Mouse (Mus musculus) hindlimb bud, embryonic 11.5 days (tissue): ENCODE data around the gene Gpsm2.
A peak's percentile ranks its signal among the peaks of the same experiment; 100 is the strongest.
"Not testable (repeated sequence)": the region's sequence is repeated elsewhere in the genome, so short reads cannot be mapped to it uniquely, and the experiment has no call there.

Experiments
- DNase-seq: peaks from one replicate; pipeline ENCODE4 v3.0.0-alpha.2; 2012; ENCODE audit warnings: low read depth, low spot score; ENCODE audit errors: extremely low spot score

Gene Gpsm2

DNA sequence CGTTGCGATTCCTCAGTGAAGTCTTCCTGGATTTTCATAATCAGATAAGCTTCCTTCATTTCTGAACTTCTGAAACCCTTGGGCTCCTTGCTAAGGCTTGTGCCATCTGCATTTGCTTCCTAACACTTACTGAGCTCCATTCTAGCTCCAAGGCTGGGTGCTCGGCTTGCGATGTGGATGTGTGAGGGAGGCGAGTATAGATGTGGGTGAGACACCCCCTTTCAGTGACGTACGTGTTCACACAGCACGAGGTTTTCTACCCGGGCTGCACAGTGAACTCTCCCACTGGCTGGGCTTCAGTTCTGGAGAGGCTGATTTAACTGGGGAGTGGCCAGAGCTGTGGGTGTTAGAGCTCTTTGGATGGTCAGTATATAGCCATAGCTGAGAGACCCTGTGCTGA is 63.5 kb downstream of the Gpsm2 start:
- no peak for DNase-seq

DNA sequence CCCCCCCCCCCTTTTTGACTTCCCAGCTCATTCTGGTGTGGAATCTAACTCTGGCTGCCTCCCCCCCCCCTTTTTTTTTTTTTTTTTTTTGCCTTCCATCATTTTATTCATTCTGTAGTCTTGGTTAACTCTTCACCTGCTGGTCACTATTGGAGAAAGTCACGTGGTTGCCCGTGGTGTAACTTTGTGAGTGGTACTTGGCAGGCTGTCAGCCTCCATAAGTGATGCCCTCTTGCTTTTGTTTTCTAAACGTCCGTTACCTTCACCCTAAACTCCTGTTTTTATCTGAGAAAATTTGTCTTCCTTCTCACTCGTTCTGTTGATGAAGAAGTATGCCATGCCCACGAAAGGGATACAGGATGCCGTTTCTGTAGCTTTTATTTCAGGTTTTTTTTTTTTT is 66.6 kb downstream of the Gpsm2 start:
- no peak for DNase-seq

DNA sequence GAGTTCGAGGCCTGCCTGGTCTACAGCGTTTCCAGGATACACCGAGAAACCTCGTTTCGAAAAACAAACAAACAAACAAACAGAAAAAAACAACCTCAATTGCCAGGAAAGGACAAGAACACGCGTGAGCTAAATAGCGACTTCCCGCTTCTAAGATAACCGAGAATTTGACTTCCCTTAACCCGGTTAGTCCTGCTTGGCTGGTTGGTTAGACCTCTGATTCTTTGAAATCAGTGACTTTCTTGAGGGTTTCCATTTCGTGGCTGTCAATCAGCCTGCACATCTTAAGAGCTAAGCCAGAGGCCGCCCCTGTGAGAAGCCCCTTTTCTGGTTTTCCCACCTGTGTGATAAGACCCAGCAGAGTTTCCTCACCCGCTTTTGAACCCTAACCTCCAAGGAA is 67.5 kb downstream of the Gpsm2 start:
- no peak for DNase-seq

DNA sequence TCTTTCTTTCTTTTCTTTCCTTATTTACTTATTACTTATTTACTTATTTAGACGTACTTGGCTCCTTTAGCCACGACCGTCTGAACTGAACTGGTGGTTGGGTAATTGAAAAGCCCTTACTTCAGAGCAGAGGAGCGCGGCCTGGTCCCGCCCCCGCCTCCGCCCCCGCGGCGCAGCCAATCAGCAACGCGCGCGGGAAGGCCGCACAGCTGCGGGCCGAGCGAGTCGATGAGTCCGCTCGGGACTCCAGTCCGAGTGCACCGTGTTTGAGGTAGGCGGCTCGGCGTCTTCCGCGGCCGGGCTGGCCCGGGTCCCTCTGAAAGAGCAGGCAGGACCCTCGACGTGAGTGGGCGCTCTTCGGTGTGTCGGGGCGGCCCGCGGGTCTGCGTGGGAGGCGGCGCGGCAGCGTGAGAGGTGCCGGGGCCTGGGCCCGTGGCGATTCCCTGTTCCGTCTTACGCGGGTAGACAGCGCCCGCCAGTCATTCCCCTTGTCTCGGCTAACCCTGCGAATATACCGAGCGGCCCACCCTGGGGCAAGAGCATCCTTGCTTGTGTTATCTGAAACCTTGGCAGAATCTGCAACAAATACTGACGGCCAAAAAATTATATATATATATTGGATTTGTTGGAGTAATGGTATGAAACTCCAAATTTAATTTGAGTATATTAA is 68.3 kb downstream of the Gpsm2 start, which contains the start of gene Clcc1:
TSS of gene Clcc1 (plus strand) at position 204 of the 670 bp plus-strand sequence.
- DNase-seq, result peak; percentile 50

DNA sequence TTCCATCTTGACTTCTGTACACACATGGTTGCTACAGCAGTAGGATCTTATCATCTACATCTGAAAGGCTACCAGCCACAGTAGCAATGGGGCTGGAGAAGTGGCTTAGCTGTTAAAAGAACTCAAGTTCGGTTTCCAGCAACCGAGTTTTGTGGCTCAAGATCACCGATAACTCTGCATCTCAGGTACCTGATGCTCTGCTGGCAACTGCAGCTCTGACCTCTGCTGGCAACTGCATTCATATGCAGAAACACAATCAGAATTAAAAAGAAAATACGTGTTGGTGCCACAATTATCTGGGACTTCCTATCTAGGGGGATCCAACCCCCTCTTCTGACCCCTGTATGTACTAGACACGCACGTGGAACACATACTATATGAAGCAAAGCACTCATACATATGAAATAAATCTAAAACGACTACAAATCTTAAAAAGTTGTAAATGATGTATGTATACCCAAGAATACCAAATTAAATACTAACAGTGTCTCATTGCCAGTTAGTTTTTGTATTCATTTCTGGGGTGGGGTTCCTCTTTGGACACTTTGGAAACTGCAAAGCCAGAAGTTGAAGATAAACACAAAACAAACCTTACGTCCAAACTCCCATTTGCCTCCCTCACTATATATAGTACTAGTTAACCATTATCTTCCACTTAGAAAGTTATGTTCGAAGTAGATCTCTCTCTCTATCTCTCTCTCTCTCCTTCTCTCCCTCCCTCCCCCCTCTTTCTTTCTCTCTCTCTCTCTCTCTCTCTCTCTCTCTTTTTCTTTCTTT is 69.1 kb downstream of the Gpsm2 start:
- no peak for DNase-seq

DNA sequence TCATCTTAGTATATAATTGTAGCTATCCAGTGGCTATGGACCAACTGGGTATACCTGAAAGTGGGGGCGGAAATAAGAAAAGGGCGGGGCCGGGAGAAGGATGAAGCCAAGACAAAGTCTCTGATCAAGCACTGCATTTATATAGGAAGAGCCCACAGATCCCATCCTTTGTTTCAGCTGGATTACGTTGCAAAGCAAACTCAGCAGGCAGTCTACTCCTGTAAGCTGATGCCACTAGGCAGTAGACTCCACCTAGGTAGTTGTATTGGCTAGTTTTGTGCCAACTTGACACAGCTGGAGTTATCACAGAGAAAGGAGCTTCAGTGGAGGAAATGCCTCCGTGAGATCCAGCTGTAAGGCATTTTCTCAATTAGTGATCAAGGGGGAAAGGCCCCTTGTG is 74.4 kb downstream of the Gpsm2 start:
- not testable (repeated sequence) for DNase-seq

DNA sequence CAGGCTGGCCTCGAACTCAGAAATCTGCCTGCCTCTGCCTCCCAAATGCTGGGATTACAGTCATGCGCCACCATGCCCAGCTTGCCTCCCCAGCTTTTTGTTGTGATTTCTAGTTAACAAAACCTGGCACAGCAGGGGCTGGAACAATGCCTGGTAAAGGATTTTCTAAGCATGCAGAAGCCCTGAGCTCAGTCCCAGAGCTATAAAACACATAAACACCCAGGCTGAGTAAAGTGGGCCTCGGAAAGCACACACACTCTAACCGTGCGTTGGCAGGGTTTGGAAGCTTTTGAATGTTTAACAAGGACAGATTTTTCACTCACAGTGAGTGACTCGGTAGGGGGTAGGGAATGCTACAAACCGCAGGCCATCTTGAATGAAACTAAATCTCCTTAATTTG is 76.1 kb downstream of the Gpsm2 start:
- DNase-seq, result no peak

DNA sequence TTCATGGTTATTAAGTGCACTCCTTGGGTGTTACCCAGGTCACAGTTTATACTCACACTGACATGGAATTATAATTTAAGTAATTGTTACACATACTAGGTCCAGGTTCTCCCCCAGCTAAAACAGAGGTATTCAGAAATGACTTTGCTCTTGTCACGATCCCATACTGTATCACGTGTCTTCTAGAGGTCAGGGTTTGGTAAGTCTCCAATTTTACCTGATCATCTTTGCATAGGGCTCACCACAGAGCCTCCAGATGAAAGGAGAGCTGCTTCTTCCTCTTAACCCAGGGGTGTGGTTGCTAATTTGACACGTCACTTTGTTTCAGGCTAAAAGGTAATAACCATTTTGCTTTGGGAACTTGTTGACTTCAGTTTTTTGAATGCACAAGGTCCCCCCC is 77.3 kb downstream of the Gpsm2 start:
- DNase-seq, result no peak

DNA sequence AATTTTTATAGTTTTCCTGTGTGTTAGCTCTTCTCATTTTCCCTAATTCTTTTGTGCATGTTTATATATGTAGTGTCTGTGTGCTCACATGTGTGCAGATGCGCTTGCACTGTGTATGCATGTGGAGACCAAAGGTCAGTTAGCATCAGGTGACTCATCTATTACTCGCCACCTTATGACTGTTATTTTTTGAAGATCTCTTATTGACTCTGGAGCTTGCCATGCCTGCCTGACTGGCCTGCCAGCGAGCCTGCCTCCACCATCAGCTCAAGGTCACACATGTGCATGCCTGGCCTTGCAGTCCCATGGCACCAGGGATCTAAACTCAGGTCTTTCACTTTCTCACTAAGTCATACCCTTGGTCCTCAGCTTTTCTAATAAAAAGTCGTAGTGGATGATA is 81.1 kb downstream of the Gpsm2 start:
- DNase-seq, result no peak

DNA sequence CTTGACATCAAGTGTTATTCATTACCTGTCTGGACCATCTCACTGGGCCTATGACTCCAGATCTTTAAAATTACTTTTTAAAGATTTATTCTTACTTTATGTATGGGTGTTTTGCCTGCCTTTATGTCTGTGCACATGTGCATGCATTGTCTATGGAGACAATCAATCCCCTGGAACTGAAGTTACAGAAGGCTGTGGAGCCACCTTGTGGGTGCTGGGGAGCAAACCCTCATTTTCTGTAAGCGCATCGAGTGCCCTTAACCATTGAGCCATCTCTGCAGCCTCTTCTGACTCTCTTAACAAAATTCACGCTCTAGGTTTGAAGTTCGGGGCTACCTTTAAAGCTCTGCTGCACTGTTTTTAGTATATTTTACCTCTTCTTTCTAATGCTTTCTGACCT is 82.7 kb downstream of the Gpsm2 start:
- no peak for DNase-seq

DNA sequence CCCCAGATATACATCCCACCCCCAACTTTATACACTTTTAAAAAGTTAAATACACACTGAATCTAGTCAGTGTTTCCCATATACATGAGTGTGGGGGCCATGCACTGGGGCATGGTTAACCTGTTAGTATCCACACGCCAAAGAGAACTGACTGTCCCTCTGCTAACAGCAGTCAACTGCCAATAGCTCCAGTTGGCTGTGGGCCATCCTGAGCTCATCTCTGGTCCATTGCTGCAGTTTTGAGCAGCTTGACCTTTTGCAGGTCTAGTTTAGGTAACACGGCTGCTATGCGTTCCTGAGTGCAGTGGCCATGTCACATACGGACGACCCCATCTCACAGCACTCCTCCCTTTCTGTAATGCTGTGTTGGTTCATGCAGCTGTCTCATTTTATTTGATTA is 87.3 kb downstream of the Gpsm2 start:
- no peak for DNase-seq
